Mouse (Mus musculus): Measurements from ENCODE around the gene Pip4k2c. TPM values are rescaled to one million over a fixed set of nuclear protein-coding genes. Genes with fewer than 3 reads are reported as not detected.

The Pip4k2c gene
- total RNA-seq, 4 experiments from 2014 or later: 53.2 to 59.6 (median 57.1) TPM

Other genes with a start within 250 kb of the Pip4k2c start
- 100 to 1,000 TPM; 140 to 170 (median 157) TPM for gene Ctdsp2, start 232.9 kb downstream of the Pip4k2c start, total RNA-seq (2022)
- 1 to 10 TPM; 1.6 to 2.4 (median 2.0) TPM for gene Avil, start 210.9 kb downstream of the Pip4k2c start, total RNA-seq (2022)
- 10 to 100 TPM; 67.1 to 71.5 (median 68.1) TPM for gene Tsfm, start 180.7 kb downstream of the Pip4k2c start, total RNA-seq (2022)
- gene Mettl1, start 170.2 kb downstream of the Pip4k2c start, total RNA-seq (2022): 10 to 100 TPM; 19.3 to 33.1 (median 26.4) TPM
- under 1 TPM; 0.12 to 0.66 (median 0.37) TPM for gene Eef1akmt3, start 170.1 kb downstream of the Pip4k2c start, total RNA-seq (2022)
- under 1 TPM; 0.41 to 0.83 (median 0.53) TPM for gene Cyp27b1, start 163.3 kb downstream of the Pip4k2c start, total RNA-seq (2022)
- 10 to 100 TPM in 2 of 4 experiments, 1 to 10 TPM in 2; 8.9 to 11.3 (median 10.3) TPM for gene March9, start 151.4 kb downstream of the Pip4k2c start, total RNA-seq (2022)
- 100 to 1,000 TPM; 197 to 246 (median 230) TPM for gene Cdk4, start 148.1 kb downstream of the Pip4k2c start, total RNA-seq (2022)
- gene Tspan31, start 141.3 kb downstream of the Pip4k2c start, total RNA-seq (2022): 100 to 1,000 TPM; 120 to 138 (median 128) TPM
- 1 to 10 TPM; 3.0 to 7.5 (median 5.5) TPM for gene Agap2, start 136.3 kb downstream of the Pip4k2c start, total RNA-seq (2022)
- 100 to 1,000 TPM; 139 to 153 (median 150) TPM for gene Os9, start 90.5 kb downstream of the Pip4k2c start, total RNA-seq (2022)
- gene B4galnt1, start 46.4 kb downstream of the Pip4k2c start, total RNA-seq (2022): 10 to 100 TPM in 2 of 4 experiments, 1 to 10 TPM in 2; 8.8 to 13.4 (median 11.1) TPM
- 1 to 10 TPM in 1 of 4 experiments, under 1 TPM in 3; 0.21 to 2.3 (median 0.48) TPM for gene Slc26a10, start 30.9 kb downstream of the Pip4k2c start, total RNA-seq (2022)
- 10 to 100 TPM; 24.8 to 52.1 (median 37.9) TPM for gene Arhgef25, start 21.5 kb downstream of the Pip4k2c start, total RNA-seq (2022)
- 100 to 1,000 TPM in 2 of 4 experiments, 10 to 100 TPM in 2; 61.1 to 158 (median 116) TPM for gene Dtx3, start 15.9 kb downstream of the Pip4k2c start, total RNA-seq (2022)
- 10 to 100 TPM in 3 of 4 experiments, 1 to 10 TPM in 1; 6.8 to 18.6 (median 14.5) TPM for gene Kif5a, start 51.8 kb upstream of the Pip4k2c start, total RNA-seq (2022)
- 100 to 1,000 TPM; 175 to 202 (median 198) TPM for gene Dctn2, start 54.8 kb upstream of the Pip4k2c start, total RNA-seq (2022)
- gene Mbd6, start 77.4 kb upstream of the Pip4k2c start, total RNA-seq (2022): 10 to 100 TPM; 43.1 to 84.1 (median 62.3) TPM
- 100 to 1,000 TPM in 1 of 4 experiments, 10 to 100 TPM in 3; 79.7 to 107 (median 92.0) TPM for gene Mars, start 100.2 kb upstream of the Pip4k2c start, total RNA-seq (2022)
- gene Arhgap9, start 110.4 kb upstream of the Pip4k2c start, total RNA-seq (2022): 1 to 10 TPM; 2.2 to 5.0 (median 3.6) TPM
- 1 to 10 TPM; 4.4 to 6.4 (median 5.2) TPM for gene Gli1, start 130.4 kb upstream of the Pip4k2c start, total RNA-seq (2022)
- under 1 TPM in 1 of 4 experiments, not detected in 3; 0.11 TPM for gene Inhbe, start 142.8 kb upstream of the Pip4k2c start, total RNA-seq (2022)
- not detected for gene Inhbc, start 158.8 kb upstream of the Pip4k2c start, total RNA-seq (2022)
- 100 to 1,000 TPM; 116 to 158 (median 131) TPM for gene R3hdm2, start 168.7 kb upstream of the Pip4k2c start, total RNA-seq (2022)